Mouse (Mus musculus): ENCODE data around the gene Prr11. TPM values are rescaled to one million over a fixed set of nuclear protein-coding genes. Genes with fewer than 3 reads are reported as not detected.

Gene Prr11
- polyA plus RNA-seq, 1 experiment: 30.1 TPM

- H3K27ac ChIP-seq (ENCODE audit: insufficient read depth, low read length): peak overlapping the region; percentile 89
Observed at GRCm38 (mm10) chr11:87109519-87110171, 1.1 kb upstream of the Prr11 start.

GRCm38 (mm10) chr11:87108755-87109518 is 429 bp upstream of the Prr11 start, which contains the start of gene Ska2:
Ska2 (plus strand) TSS chr11:87109234.
- Histone ChIP-seq H3K27ac (ENCODE audit: insufficient read depth, low read length) (peak within 1 kb of the TSS; percentile 89), H3K4me1 (ENCODE audit: control insufficient read depth, insufficient read depth, low read length) (no peaks in the 10 kb centered on the region; the same call in 1 of the 2 replicates), H3K4me3 (ENCODE audit: insufficient read depth, low read length) (peak within 1 kb of the TSS; percentile 95)
- peak; percentile 88 for TF ChIP-seq POLR2A (IDR thresholded peaks at IDR 0.05; ENCODE audit: low read depth, low read length)
- no peak for TF ChIP-seq CTCF (IDR thresholded peaks at IDR 0.05; ENCODE audit: borderline replicate concordance, insufficient read depth, low read length)

More at GRCm38 (mm10) chr11:87109519-87110171, 1.1 kb upstream of the Prr11 start:
- peak; percentile 45; the same call in 1 of the 2 replicates for TF ChIP-seq POLR2A (IDR thresholded peaks at IDR 0.05; ENCODE audit: low read depth, low read length)
- TF ChIP-seq CTCF (IDR thresholded peaks at IDR 0.05; ENCODE audit: borderline replicate concordance, insufficient read depth, low read length): no peak
- Histone ChIP-seq H3K4me3 (ENCODE audit: insufficient read depth, low read length) (peak overlapping the region; percentile 76), H3K4me1 (ENCODE audit: control insufficient read depth, insufficient read depth, low read length) (no peaks in the 10 kb centered on the region; the same call in 1 of the 2 replicates)

DNA sequence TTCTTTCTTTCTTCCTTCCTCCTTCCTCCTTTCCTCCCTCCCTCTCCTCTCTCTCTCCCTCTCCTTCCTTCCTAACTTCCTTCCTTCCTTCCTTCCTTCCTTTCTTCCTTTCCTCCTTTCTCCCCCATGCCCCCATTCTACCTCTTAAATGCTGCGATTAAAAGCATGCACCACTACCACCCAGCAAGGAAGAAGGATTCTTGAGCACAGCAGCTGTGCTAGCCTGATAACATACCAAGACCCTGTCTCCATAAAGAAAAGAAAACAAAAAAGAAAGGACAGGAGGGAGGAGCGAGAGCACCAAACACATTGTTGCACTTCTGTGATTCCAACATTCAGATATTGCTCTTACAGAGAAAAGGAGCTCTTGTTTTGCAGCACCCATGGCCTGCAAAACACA is 21.4 kb downstream of the Prr11 start:
- TF ChIP-seq POLR2A (IDR thresholded peaks at IDR 0.05; ENCODE audit: low read depth, low read length) (no peak), CTCF (IDR thresholded peaks at IDR 0.05; ENCODE audit: borderline replicate concordance, insufficient read depth, low read length) (no peak)
- Histone ChIP-seq H3K4me3 (ENCODE audit: insufficient read depth, low read length) (peak overlapping the region; percentile 97; the same call in 1 of the 2 replicates), H3K4me1 (ENCODE audit: control insufficient read depth, insufficient read depth, low read length) (peaks cover 11% of the 10 kb centered on the region; the same call in 1 of the 2 replicates), H3K27ac (ENCODE audit: insufficient read depth, low read length) (no peak overlapping the region)

- peak within 1 kb of the TSS; percentile 97 for H3K4me3 ChIP-seq (ENCODE audit: insufficient read depth, low read length)
- H3K27ac ChIP-seq (ENCODE audit: insufficient read depth, low read length): no peak within 1 kb of the TSS
- peaks cover 11% of the 10 kb centered on the region; the same call in 1 of the 2 replicates for H3K4me1 ChIP-seq (ENCODE audit: control insufficient read depth, insufficient read depth, low read length)
- TF ChIP-seq CTCF (IDR thresholded peaks at IDR 0.05; ENCODE audit: borderline replicate concordance, insufficient read depth, low read length) (no peak), POLR2A (IDR thresholded peaks at IDR 0.05; ENCODE audit: low read depth, low read length) (peak; percentile 81)
Observed at GRCm38 (mm10) chr11:87086290-87086984, 22.1 kb downstream of the Prr11 start, which contains the start of gene Smg8. Smg8 (minus strand) TSS chr11:87086774.

- no peak overlapping the region for H3K27ac ChIP-seq (ENCODE audit: insufficient read depth, low read length)
- TF ChIP-seq CTCF (IDR thresholded peaks at IDR 0.05; ENCODE audit: borderline replicate concordance, insufficient read depth, low read length): no peak
- TF ChIP-seq POLR2A (IDR thresholded peaks at IDR 0.05; ENCODE audit: low read depth, low read length): no peak
- peaks cover 11% of the 10 kb centered on the region; the same call in 1 of the 2 replicates for H3K4me1 ChIP-seq (ENCODE audit: control insufficient read depth, insufficient read depth, low read length)
- peak overlapping the region; percentile 97 for H3K4me3 ChIP-seq (ENCODE audit: insufficient read depth, low read length)
Observed at GRCm38 (mm10) chr11:87085461-87085860, 23.0 kb downstream of the Prr11 start.

GRCm38 (mm10) chr11:87083712-87084111 is 24.8 kb downstream of the Prr11 start:
- H3K4me3 ChIP-seq (ENCODE audit: insufficient read depth, low read length): no peak overlapping the region
- H3K27ac ChIP-seq (ENCODE audit: insufficient read depth, low read length): no peak overlapping the region
- TF ChIP-seq CTCF (IDR thresholded peaks at IDR 0.05; ENCODE audit: borderline replicate concordance, insufficient read depth, low read length) (no peak), POLR2A (IDR thresholded peaks at IDR 0.05; ENCODE audit: low read depth, low read length) (no peak)
- H3K4me1 ChIP-seq (ENCODE audit: control insufficient read depth, insufficient read depth, low read length): peaks cover 11% of the 10 kb centered on the region; the same call in 1 of the 2 replicates

- TF ChIP-seq POLR2A (IDR thresholded peaks at IDR 0.05; ENCODE audit: low read depth, low read length) (peak; percentile 82), CTCF (IDR thresholded peaks at IDR 0.05; ENCODE audit: borderline replicate concordance, insufficient read depth, low read length) (no peak)
- Histone ChIP-seq H3K27ac (ENCODE audit: insufficient read depth, low read length) (no peak within 1 kb of the TSS), H3K4me3 (ENCODE audit: insufficient read depth, low read length) (peak within 1 kb of the TSS; percentile 71), H3K4me1 (ENCODE audit: control insufficient read depth, insufficient read depth, low read length) (0 out of 2 replicates have a peak, but pooled peaks cover 2% of the 10 kb centered on the region)
Observed at GRCm38 (mm10) chr11:87073866-87074440, 34.6 kb downstream of the Prr11 start, which contains the start of gene Gdpd1. Gdpd1 (minus strand) TSS chr11:87074062.

DNA sequence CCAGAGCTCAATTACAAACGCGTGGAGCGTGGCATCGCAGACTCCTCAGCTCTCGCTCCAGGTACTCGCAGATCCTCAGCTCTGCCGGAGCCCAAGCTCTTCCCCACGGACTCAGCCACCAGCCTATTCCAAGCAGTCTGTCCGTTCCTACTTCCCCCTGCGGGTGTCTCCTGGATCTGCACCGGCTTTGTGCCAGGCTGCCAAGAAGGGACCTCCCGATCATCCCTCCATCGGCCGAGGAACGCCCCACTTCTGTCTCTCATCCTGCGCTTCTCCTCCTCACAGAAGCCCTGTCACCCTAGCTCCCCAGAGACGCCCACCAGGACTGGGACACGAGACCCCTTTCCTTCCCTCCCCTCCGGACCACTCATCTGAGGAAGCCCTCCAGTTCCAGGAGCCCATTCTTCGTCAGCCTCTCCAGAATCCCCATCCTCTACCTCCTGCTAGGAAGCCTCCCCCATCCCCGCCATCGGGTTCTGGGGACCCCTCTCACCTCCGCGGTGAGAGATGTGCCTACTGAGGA is 35.1 kb downstream of the Prr11 start:
- H3K4me1 ChIP-seq (ENCODE audit: control insufficient read depth, insufficient read depth, low read length): 0 out of 2 replicates have a peak, but pooled peaks cover 2% of the 10 kb centered on the region
- TF ChIP-seq CTCF (IDR thresholded peaks at IDR 0.05; ENCODE audit: borderline replicate concordance, insufficient read depth, low read length): no peak
- no peak for TF ChIP-seq POLR2A (IDR thresholded peaks at IDR 0.05; ENCODE audit: low read depth, low read length)
- H3K4me3 ChIP-seq (ENCODE audit: insufficient read depth, low read length): peak overlapping the region; percentile 71
- no peak overlapping the region for H3K27ac ChIP-seq (ENCODE audit: insufficient read depth, low read length)

DNA sequence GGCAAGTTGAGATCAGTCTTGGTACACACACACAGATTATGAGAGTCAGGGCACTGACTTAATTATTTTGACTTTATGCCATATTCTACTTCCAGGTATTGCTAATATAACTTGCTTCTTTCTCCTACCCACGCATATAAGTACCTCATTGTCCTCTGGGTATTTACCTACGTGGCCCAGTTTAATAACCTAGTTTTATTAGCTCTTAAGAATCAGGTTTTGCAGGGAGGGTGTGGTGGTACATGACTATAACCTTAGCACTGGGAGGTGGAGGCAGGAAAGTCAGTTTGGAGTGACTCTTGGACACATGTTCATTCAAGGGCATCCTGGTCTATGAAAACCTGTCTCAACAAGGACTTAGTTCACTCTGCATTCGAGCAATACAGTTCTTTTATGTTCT is 46.4 kb downstream of the Prr11 start:
- Histone ChIP-seq H3K27ac (ENCODE audit: insufficient read depth, low read length) (no peak overlapping the region), H3K4me1 (ENCODE audit: control insufficient read depth, insufficient read depth, low read length) (no peaks in the 10 kb centered on the region), H3K4me3 (ENCODE audit: insufficient read depth, low read length) (no peak overlapping the region)
- TF ChIP-seq POLR2A (IDR thresholded peaks at IDR 0.05; ENCODE audit: low read depth, low read length): no peak
- no peak for TF ChIP-seq CTCF (IDR thresholded peaks at IDR 0.05; ENCODE audit: borderline replicate concordance, insufficient read depth, low read length)
